Mouse (Mus musculus) midbrain, postnatal 0 days (tissue): Measurements from ENCODE around the gene Ltbr. TPM values are rescaled to one million over a fixed set of nuclear protein-coding genes. Genes with fewer than 3 reads are reported as not detected.

Source experiments
- ATAC-seq: fragments of 200-750 bp; cut with Nextera tagmentation; 2 replicates; pipeline ENCODE4 v1.8.0; 2017; ENCODE audit warnings: moderate number of reproducible peaks, mild to moderate bottlenecking, moderate TSS enrichment, moderate library complexity; ENCODE audit not compliant: low FRiP score
- DNase-seq: peaks from one replicate; pipeline ENCODE4 v3.0.0-alpha.2; 2015; ENCODE audit warnings: low spot score
- H3K27ac ChIP-seq: fragments of 300-500 bp; sonication (generic); 2 replicates; pipeline ENCODE4 v1.5.1; 2014; ENCODE audit warnings: low read depth, mild to moderate bottlenecking, low read length, mixed read lengths
- H3K27me3 ChIP-seq: fragments of 300-500 bp; sonication (generic); 2 replicates; pipeline ENCODE4 v1.6.1; 2014; ENCODE audit warnings: low read length, control low read depth, mixed read lengths; ENCODE audit not compliant: insufficient read depth
- H3K36me3 ChIP-seq: fragments of 300-500 bp; sonication (generic); 2 replicates; pipeline ENCODE4 v1.6.1; 2014; ENCODE audit warnings: low read length, control low read depth, mixed read lengths; ENCODE audit not compliant: insufficient read depth
- H3K4me1 ChIP-seq: fragments of 300-500 bp; sonication (generic); 2 replicates; pipeline ENCODE4 v1.6.1; 2014; ENCODE audit warnings: mild to moderate bottlenecking, control low read depth, antibody characterized with exemption, low read length, mixed read lengths; ENCODE audit not compliant: insufficient read depth
- H3K4me2 ChIP-seq: fragments of 300-500 bp; sonication (generic); 2 replicates; pipeline ENCODE4 v1.6.1; 2014; ENCODE audit warnings: low read depth, mild to moderate bottlenecking, low read length, mixed read lengths; ENCODE audit not compliant: poor library complexity, severe bottlenecking
- H3K4me3 ChIP-seq: fragments of 300-500 bp; sonication (generic); 2 replicates; pipeline ENCODE4 v1.5.1; 2014; ENCODE audit warnings: low read depth, mild to moderate bottlenecking, low read length, moderate library complexity
- H3K9ac ChIP-seq: fragments of 300-500 bp; sonication (generic); replicated peaks from 2 replicates; pipeline ENCODE4 v1.6.1; 2014; ENCODE audit warnings: mild to moderate bottlenecking, low read length, moderate library complexity, mixed read lengths; ENCODE audit not compliant: poor library complexity, severe bottlenecking
- H3K9me3 ChIP-seq: fragments of 300-500 bp; sonication (generic); 2 replicates; pipeline ENCODE4 v1.6.1; 2016; ENCODE audit warnings: low read length, control low read depth
- CTCF ChIP-seq: IDR thresholded peaks from 2 replicates; pipeline ENCODE4 v1.5.1; 2016; ENCODE audit warnings: antibody characterized with exemption, mild to moderate bottlenecking
- WGBS: fragments of 180-500 bp; shearing (Covaris S2); extraction: QIAGEN DNeasy Blood & Tissue Kit; methylation state at CpG from one replicate; pipeline ENCODE4 v1.1.7; 2014; 5-methylcytosine and 5-hydroxymethylcytosine counted together
- polyA plus RNA-seq: library from polyadenylated mRNA; unstranded; fragments of >200 nt; fragmentation: Nextera tagmentation; extraction: Ambion mirVana; gene quantifications from 2 replicates; pipeline ENCODE4 v1.2.1, GENCODE M21; 2015
- total RNA-seq: library from RNA; depleted of rRNA; stranded (reverse); fragments of >200 nt; gene quantifications from 2 replicates; pipeline ENCODE4 v1.2.3, GENCODE M21; 2014

The Ltbr gene
- total and polyA plus RNA-seq, 2 experiments from 2014 or later, result 14.5 to 24.4 TPM

- ATAC-seq (no peak), DNase-seq (no peak)
- Histone ChIP-seq H3K36me3 (no peaks in the 10 kb centered on the region), H3K4me3 (no peak overlapping the region), H3K27ac (no peak overlapping the region), H3K27me3 (peaks cover 7% of the 10 kb centered on the region; the same call in 1 of the 2 replicates), H3K4me1 (peaks cover 6% of the 10 kb centered on the region; the same call in 1 of the 2 replicates), H3K9me3 (no peaks in the 10 kb centered on the region), H3K4me2 (no peak overlapping the region), H3K9ac (no peak overlapping the region)
- TF ChIP-seq CTCF, result no peak
- 59% methylated on average over 4 of the region's 4 CpGs for WGBS
Measured at GRCm38 (mm10) chr6:125352811-125353210, 39.1 kb upstream of the Ltbr start.

GRCm38 (mm10) chr6:125352046-125352384 lies 38.3 kb upstream of the Ltbr start:
- WGBS, result 75% methylated on average over 5 of the region's 5 CpGs

GRCm38 (mm10) chr6:125351368-125352045 lies 37.8 kb upstream of the Ltbr start:
- 72% methylated on average over 8 of the region's 8 CpGs for WGBS
- H3K27ac ChIP-seq, result no peak overlapping the region
- ATAC-seq (no peak), DNase-seq (peak; percentile 18)
- TF ChIP-seq CTCF, result no peak
- H3K9ac ChIP-seq, result no peak overlapping the region
- no peaks in the 10 kb centered on the region for H3K36me3 ChIP-seq
- H3K4me2 ChIP-seq, result no peak overlapping the region
- no peaks in the 10 kb centered on the region for H3K9me3 ChIP-seq
- peaks cover 7% of the 10 kb centered on the region; the same call in 1 of the 2 replicates for H3K27me3 ChIP-seq
- peaks cover 6% of the 10 kb centered on the region; the same call in 1 of the 2 replicates for H3K4me1 ChIP-seq
- no peak overlapping the region for H3K4me3 ChIP-seq

More at GRCm38 (mm10) chr6:125352046-125352384, 38.3 kb upstream of the Ltbr start:
- H3K9ac ChIP-seq, result no peak overlapping the region
- H3K27ac ChIP-seq, result no peak overlapping the region
- no peaks in the 10 kb centered on the region for H3K9me3 ChIP-seq
- no peak overlapping the region for H3K4me3 ChIP-seq
- peaks cover 6% of the 10 kb centered on the region; the same call in 1 of the 2 replicates for H3K4me1 ChIP-seq
- no peak for ATAC-seq
- no peak for DNase-seq
- TF ChIP-seq CTCF, result no peak
- H3K4me2 ChIP-seq, result no peak overlapping the region
- H3K27me3 ChIP-seq, result peaks cover 7% of the 10 kb centered on the region; the same call in 1 of the 2 replicates
- no peaks in the 10 kb centered on the region for H3K36me3 ChIP-seq

GRCm38 (mm10) chr6:125350995-125351324 lies 37.3 kb upstream of the Ltbr start:
- peaks cover 7% of the 10 kb centered on the region; the same call in 1 of the 2 replicates for H3K27me3 ChIP-seq
- no peak for TF ChIP-seq CTCF
- H3K4me3 ChIP-seq, result no peak overlapping the region
- 90% methylated on average over 2 of the region's 2 CpGs for WGBS
- DNase-seq, result no peak
- H3K9ac ChIP-seq, result no peak overlapping the region
- H3K4me2 ChIP-seq, result peak overlapping the region; percentile 46
- no peak for ATAC-seq
- peaks cover 6% of the 10 kb centered on the region; the same call in 1 of the 2 replicates for H3K4me1 ChIP-seq
- no peaks in the 10 kb centered on the region for H3K36me3 ChIP-seq
- H3K9me3 ChIP-seq, result no peaks in the 10 kb centered on the region
- no peak overlapping the region for H3K27ac ChIP-seq

GRCm38 (mm10) chr6:125350231-125350994 lies 36.7 kb upstream of the Ltbr start:
- WGBS, result 21% methylated on average over 20 of the region's 20 CpGs
- no peak for TF ChIP-seq CTCF
- Histone ChIP-seq H3K36me3 (no peaks in the 10 kb centered on the region), H3K4me2 (peak overlapping the region; percentile 46), H3K27ac (peak overlapping the region; percentile 32; the same call in 1 of the 2 replicates), H3K4me1 (peaks cover 6% of the 10 kb centered on the region; the same call in 1 of the 2 replicates), H3K9ac (no peak overlapping the region), H3K9me3 (no peaks in the 10 kb centered on the region), H3K27me3 (peaks cover 7% of the 10 kb centered on the region; the same call in 1 of the 2 replicates), H3K4me3 (peak overlapping the region; percentile 29)
- ATAC-seq (no peak), DNase-seq (no peak)
